Mouse (Mus musculus): ENCODE measurements around the gene Trappc6a. TPM values are rescaled to one million over a fixed set of nuclear protein-coding genes. Genes with fewer than 3 reads are reported as not detected.
A peak's percentile ranks its signal among the peaks of the same experiment; 100 is the strongest.

Gene Trappc6a
- polyA plus RNA-seq, 1 experiment from 2014 or later, result 63.7 TPM

GRCm38 (mm10) chr7:19464367-19465307, 43.6 kb upstream of the Trappc6a start:
- H3K9ac ChIP-seq (ENCODE audit: low read depth, low read length), result peak overlapping the region; percentile 5; the same call in 1 of the 2 replicates
- H3K9me3 ChIP-seq (ENCODE audit: control insufficient read depth, low read length), result no peaks in the 10 kb centered on the region
- 10% methylated on average over 22 of the region's 22 CpGs for WGBS
- peaks cover 12% of the 10 kb centered on the region; the same call in 1 of the 2 replicates for H3K4me1 ChIP-seq (ENCODE audit: control insufficient read depth, insufficient read depth, low read length)
- H3K4me2 ChIP-seq (replicated peaks; ENCODE audit: low read depth, low read length), result peak overlapping the region; percentile 34
- H3K27ac ChIP-seq (ENCODE audit: low read depth, low read length), result peak overlapping the region; percentile 3; the same call in 1 of the 2 replicates
- H3K36me3 ChIP-seq (ENCODE audit: control insufficient read depth, insufficient read depth, low read length), result no peaks in the 10 kb centered on the region
- 0 out of 2 replicates have a peak, but pooled peaks have one; percentile 8 for ATAC-seq (ENCODE audit: low FRiP score, low TSS enrichment)
- H3K27me3 ChIP-seq (ENCODE audit: control insufficient read depth, insufficient read depth, low read length), result peaks cover 7% of the 10 kb centered on the region; the same call in 1 of the 2 replicates
- H3K4me3 ChIP-seq (ENCODE audit: low read length), result peak overlapping the region; percentile 22

- Histone ChIP-seq H3K27me3 (ENCODE audit: control insufficient read depth, insufficient read depth, low read length) (peaks cover 16% of the 10 kb centered on the region), H3K27ac (ENCODE audit: low read depth, low read length) (no peak overlapping the region), H3K9ac (ENCODE audit: low read depth, low read length) (no peak overlapping the region), H3K4me2 (replicated peaks; ENCODE audit: low read depth, low read length) (no peak overlapping the region), H3K36me3 (ENCODE audit: control insufficient read depth, insufficient read depth, low read length) (no peaks in the 10 kb centered on the region), H3K4me1 (ENCODE audit: control insufficient read depth, insufficient read depth, low read length) (peaks cover 12% of the 10 kb centered on the region; the same call in 1 of the 2 replicates), H3K9me3 (ENCODE audit: control insufficient read depth, low read length) (no peaks in the 10 kb centered on the region), H3K4me3 (ENCODE audit: low read length) (no peak overlapping the region)
- ATAC-seq (ENCODE audit: low FRiP score, low TSS enrichment), result no peak
- WGBS, result 66% methylated on average over 5 of the region's 5 CpGs
Measured at GRCm38 (mm10) chr7:19466602-19467145, 41.5 kb upstream of the Trappc6a start.

GRCm38 (mm10) chr7:19467638-19468037, 40.6 kb upstream of the Trappc6a start:
- Histone ChIP-seq H3K27me3 (ENCODE audit: control insufficient read depth, insufficient read depth, low read length) (peaks cover 23% of the 10 kb centered on the region), H3K9ac (ENCODE audit: low read depth, low read length) (no peak overlapping the region), H3K27ac (ENCODE audit: low read depth, low read length) (no peak overlapping the region), H3K4me2 (replicated peaks; ENCODE audit: low read depth, low read length) (no peak overlapping the region), H3K36me3 (ENCODE audit: control insufficient read depth, insufficient read depth, low read length) (no peaks in the 10 kb centered on the region), H3K4me3 (ENCODE audit: low read length) (no peak overlapping the region), H3K9me3 (ENCODE audit: control insufficient read depth, low read length) (no peaks in the 10 kb centered on the region), H3K4me1 (ENCODE audit: control insufficient read depth, insufficient read depth, low read length) (peaks cover 12% of the 10 kb centered on the region; the same call in 1 of the 2 replicates)
- WGBS, result 43% methylated on average over 6 of the region's 6 CpGs
- ATAC-seq (ENCODE audit: low FRiP score, low TSS enrichment), result no peak

- Histone ChIP-seq H3K4me2 (replicated peaks; ENCODE audit: low read depth, low read length) (no peak overlapping the region), H3K36me3 (ENCODE audit: control insufficient read depth, insufficient read depth, low read length) (no peaks in the 10 kb centered on the region), H3K9me3 (ENCODE audit: control insufficient read depth, low read length) (no peaks in the 10 kb centered on the region), H3K4me1 (ENCODE audit: control insufficient read depth, insufficient read depth, low read length) (peaks cover 9% of the 10 kb centered on the region; the same call in 1 of the 2 replicates), H3K27me3 (ENCODE audit: control insufficient read depth, insufficient read depth, low read length) (peaks cover 27% of the 10 kb centered on the region), H3K27ac (ENCODE audit: low read depth, low read length) (no peak overlapping the region), H3K4me3 (ENCODE audit: low read length) (no peak overlapping the region), H3K9ac (ENCODE audit: low read depth, low read length) (no peak overlapping the region)
- ATAC-seq (ENCODE audit: low FRiP score, low TSS enrichment), result no peak
- 67% methylated on average over 12 of the region's 12 CpGs for WGBS
Measured at GRCm38 (mm10) chr7:19468279-19468678, 39.9 kb upstream of the Trappc6a start.

- WGBS, result 20% methylated on average over 23 of the region's 23 CpGs
- H3K27me3 ChIP-seq (ENCODE audit: control insufficient read depth, insufficient read depth, low read length), result peaks cover 27% of the 10 kb centered on the region
- H3K4me2 ChIP-seq (replicated peaks; ENCODE audit: low read depth, low read length), result no peak overlapping the region
- no peak overlapping the region for H3K27ac ChIP-seq (ENCODE audit: low read depth, low read length)
- peaks cover 6% of the 10 kb centered on the region; the same call in 1 of the 2 replicates for H3K4me1 ChIP-seq (ENCODE audit: control insufficient read depth, insufficient read depth, low read length)
- H3K4me3 ChIP-seq (ENCODE audit: low read length), result no peak overlapping the region
- no peak overlapping the region for H3K9ac ChIP-seq (ENCODE audit: low read depth, low read length)
- H3K36me3 ChIP-seq (ENCODE audit: control insufficient read depth, insufficient read depth, low read length), result no peaks in the 10 kb centered on the region
- no peaks in the 10 kb centered on the region for H3K9me3 ChIP-seq (ENCODE audit: control insufficient read depth, low read length)
- no peak for ATAC-seq (ENCODE audit: low FRiP score, low TSS enrichment)
Measured at GRCm38 (mm10) chr7:19469404-19469803, 38.8 kb upstream of the Trappc6a start.

GRCm38 (mm10) chr7:19470308-19470707, 37.9 kb upstream of the Trappc6a start:
- no peak for ATAC-seq (ENCODE audit: low FRiP score, low TSS enrichment)
- no peak overlapping the region for H3K4me3 ChIP-seq (ENCODE audit: low read length)
- no peaks in the 10 kb centered on the region for H3K36me3 ChIP-seq (ENCODE audit: control insufficient read depth, insufficient read depth, low read length)
- H3K9me3 ChIP-seq (ENCODE audit: control insufficient read depth, low read length), result no peaks in the 10 kb centered on the region
- 20% methylated on average over 14 of the region's 14 CpGs for WGBS
- H3K4me1 ChIP-seq (ENCODE audit: control insufficient read depth, insufficient read depth, low read length), result no peaks in the 10 kb centered on the region
- no peak overlapping the region for H3K9ac ChIP-seq (ENCODE audit: low read depth, low read length)
- H3K27ac ChIP-seq (ENCODE audit: low read depth, low read length), result no peak overlapping the region
- H3K4me2 ChIP-seq (replicated peaks; ENCODE audit: low read depth, low read length), result no peak overlapping the region
- peaks cover 27% of the 10 kb centered on the region for H3K27me3 ChIP-seq (ENCODE audit: control insufficient read depth, insufficient read depth, low read length)

- peaks cover 27% of the 10 kb centered on the region for H3K27me3 ChIP-seq (ENCODE audit: control insufficient read depth, insufficient read depth, low read length)
- no peaks in the 10 kb centered on the region for H3K9me3 ChIP-seq (ENCODE audit: control insufficient read depth, low read length)
- no peak for ATAC-seq (ENCODE audit: low FRiP score, low TSS enrichment)
- WGBS, result 62% methylated on average over 4 of the region's 4 CpGs
- no peaks in the 10 kb centered on the region for H3K36me3 ChIP-seq (ENCODE audit: control insufficient read depth, insufficient read depth, low read length)
- no peaks in the 10 kb centered on the region for H3K4me1 ChIP-seq (ENCODE audit: control insufficient read depth, insufficient read depth, low read length)
- no peak overlapping the region for H3K4me2 ChIP-seq (replicated peaks; ENCODE audit: low read depth, low read length)
- H3K27ac ChIP-seq (ENCODE audit: low read depth, low read length), result no peak overlapping the region
- no peak overlapping the region for H3K9ac ChIP-seq (ENCODE audit: low read depth, low read length)
- no peak overlapping the region for H3K4me3 ChIP-seq (ENCODE audit: low read length)
Measured at GRCm38 (mm10) chr7:19472403-19472802, 35.8 kb upstream of the Trappc6a start.

GRCm38 (mm10) chr7:19473875-19474443, 34.2 kb upstream of the Trappc6a start:
- peak overlapping the region; percentile 92 for H3K4me2 ChIP-seq (replicated peaks; ENCODE audit: low read depth, low read length)
- peak; percentile 88 for ATAC-seq (ENCODE audit: low FRiP score, low TSS enrichment)
- 0% methylated on average over 72 of the region's 89 CpGs for WGBS
- no peaks in the 10 kb centered on the region for H3K36me3 ChIP-seq (ENCODE audit: control insufficient read depth, insufficient read depth, low read length)
- H3K9ac ChIP-seq (ENCODE audit: low read depth, low read length), result peak overlapping the region; percentile 72
- H3K4me1 ChIP-seq (ENCODE audit: control insufficient read depth, insufficient read depth, low read length), result no peaks in the 10 kb centered on the region
- peaks cover 27% of the 10 kb centered on the region for H3K27me3 ChIP-seq (ENCODE audit: control insufficient read depth, insufficient read depth, low read length)
- peak overlapping the region; percentile 55; the same call in 1 of the 2 replicates for H3K27ac ChIP-seq (ENCODE audit: low read depth, low read length)
- H3K9me3 ChIP-seq (ENCODE audit: control insufficient read depth, low read length), result no peaks in the 10 kb centered on the region
- H3K4me3 ChIP-seq (ENCODE audit: low read length), result peak overlapping the region; percentile 55
